Mouse (Mus musculus) kidney, embryonic 14.5 days (tissue): ENCODE measurements at regions not wholly inside any gene's neighbourhood (a gene's known extent, or its start where the extent isn't known, plus 50 kb on each side); places are given as distances from the start of the nearest gene placed in this dataset. TPM values are rescaled to one million over a fixed set of nuclear protein-coding genes. Genes with fewer than 3 reads are reported as not detected.

Source experiments
- microRNA-seq: library from miRNA; unstranded; fragments of <30 nt; microRNA quantifications from one replicate; pipeline ENCODE4, GENCODE M21; 2016

Small RNAs in the stretch of these regions (microRNA-seq; reads per million reads assigned to microRNA genes)
- gene Gm23163 = not detected
